In the genomic region with DNA sequence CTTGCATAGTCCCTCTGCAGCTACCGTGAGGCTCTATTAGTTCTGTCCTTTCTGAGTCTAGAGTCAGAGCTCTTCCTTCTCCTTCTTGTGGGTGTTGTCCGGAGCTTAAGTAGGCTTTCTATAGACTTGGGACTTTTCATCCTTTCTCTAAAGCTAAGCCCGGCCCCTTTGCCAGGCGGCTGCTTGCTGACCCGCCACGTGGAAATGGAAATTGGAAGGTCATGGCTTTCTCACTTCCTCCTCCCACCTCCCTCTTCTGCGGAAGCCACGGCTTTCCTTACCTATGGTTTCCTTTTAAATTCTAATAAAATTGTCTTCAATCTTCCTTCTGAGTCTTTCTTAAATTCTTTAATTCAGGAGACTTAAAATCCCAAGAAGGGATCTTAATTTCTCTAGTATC, we compare ENCODE assay signal across 25 mouse cellular contexts.
A peak's percentile ranks its signal among the peaks of the same experiment; 100 is the strongest.
DNase-seq lines count a peak whose midpoint lies in the region; ATAC-seq and TF ChIP-seq lines count a peak whose summit lies in the region.
"Had no signal": no experiment of that assay in that cellular context is flagged by ENCODE, and none has a peak within 500 bp of the region (broad histone marks: within the 10 kb centered on the region; RNA-seq: fewer than 3 reads in every experiment).

No protein-coding gene starts in this region.

- TF ChIP-seq CTCF in layer of hippocampus, adult 2 months (conservative IDR thresholded peaks at IDR 0.05), result no peak

- peak overlapping the region; percentile 32; the same call in 1 of the 2 replicates for H3K27ac ChIP-seq in layer of hippocampus, adult 2 months
- no peak overlapping the region for H3K27ac ChIP-seq in midbrain, embryonic 11.5 days (ENCODE audit: low read depth, low read length)
- H3K27ac ChIP-seq in midbrain, embryonic 15.5 days, result no peak overlapping the region
- H3K27ac ChIP-seq: embryonic facial prominence, embryonic 13.5 days; embryonic facial prominence, embryonic 15.5 days; forebrain, embryonic 12.5 days had no signal

- no peak for ATAC-seq in midbrain, embryonic 11.5 days (ENCODE audit: low FRiP score)
- no peak for ATAC-seq in midbrain, embryonic 15.5 days (replicated peaks)
- ATAC-seq: activated CD4-positive, CD25-positive, alpha-beta regulatory T cell, adult 4 months; forebrain, embryonic 14.5 days; forebrain, embryonic 16.5 days; Patski had no signal

- peaks cover 4% of the 10 kb centered on the region; the same call in 1 of the 2 replicates for H3K4me1 ChIP-seq in midbrain, embryonic 11.5 days (ENCODE audit: control insufficient read depth, insufficient read depth, low read length)
- H3K4me1 ChIP-seq in midbrain, embryonic 15.5 days, result no peaks in the 10 kb centered on the region

- DNase-seq in layer of hippocampus, adult 2 months (ENCODE audit: low spot score in 2 of 2), result no peak
- DNase-seq in layer of hippocampus, adult 9-11 months, result no peak
- peak; percentile 86 for DNase-seq in midbrain, embryonic 11.5 days (ENCODE audit: low spot score, missing footprints)
- peak; percentile 8 for DNase-seq in R1 (ENCODE audit: low read depth, low spot score)
- no peak for DNase-seq in layer of hippocampus, adult 18-20 months (ENCODE audit: low spot score in 2 of 2)
- DNase-seq in thymus, postnatal 0 days (ENCODE audit: low spot score), result no peak
- DNase-seq: adrenal gland, adult 8-10 months; adrenal gland, postnatal 14 days; adrenal gland, postnatal 36 days; cerebellum, adult 11-12 months; cerebellum, adult 2 months; cerebellum, adult 9-10 months; cerebellum, postnatal 10 days; cerebellum, postnatal 36 days had no signal

- H3K9ac ChIP-seq in midbrain, embryonic 11.5 days (ENCODE audit: low read length), result no peak overlapping the region
- H3K9ac ChIP-seq in midbrain, embryonic 15.5 days, result no peak overlapping the region
- H3K9ac ChIP-seq: embryonic facial prominence, embryonic 13.5 days; embryonic facial prominence, embryonic 15.5 days; forebrain, embryonic 12.5 days had no signal

- no peaks in the 10 kb centered on the region for H3K9me3 ChIP-seq in midbrain, embryonic 11.5 days (ENCODE audit: control insufficient read depth, low read length)
- H3K9me3 ChIP-seq in midbrain, embryonic 15.5 days, result no peaks in the 10 kb centered on the region
- H3K9me3 ChIP-seq: embryonic facial prominence, embryonic 13.5 days; embryonic facial prominence, embryonic 15.5 days; forebrain, embryonic 10.5 days; forebrain, embryonic 12.5 days had no signal

- H3K4me2 ChIP-seq in midbrain, embryonic 11.5 days, result no peak overlapping the region
- H3K4me2 ChIP-seq in midbrain, embryonic 15.5 days, result no peak overlapping the region
- H3K4me2 ChIP-seq: embryonic facial prominence, embryonic 13.5 days; embryonic facial prominence, embryonic 15.5 days; forebrain, embryonic 12.5 days had no signal

- no peak overlapping the region for H3K4me3 ChIP-seq in layer of hippocampus, adult 2 months
- no peak overlapping the region for H3K4me3 ChIP-seq in midbrain, embryonic 11.5 days (ENCODE audit: low read depth, low read length)
- H3K4me3 ChIP-seq in midbrain, embryonic 15.5 days, result no peak overlapping the region
- H3K4me3 ChIP-seq: embryonic facial prominence, embryonic 13.5 days; embryonic facial prominence, embryonic 15.5 days; erythroblast, embryonic 14.5 days; forebrain, embryonic 10.5 days; forebrain, embryonic 12.5 days had no signal

- 41% methylated on average over 8 of the region's 8 CpGs for WGBS in midbrain, embryonic 11.5 days
- WGBS in midbrain, embryonic 15.5 days, result 40% methylated on average over 8 of the region's 8 CpGs

- H3K27me3 ChIP-seq in midbrain, embryonic 11.5 days (ENCODE audit: control insufficient read depth, insufficient read depth, low read length), result no peaks in the 10 kb centered on the region
- H3K27me3 ChIP-seq in midbrain, embryonic 15.5 days (replicated peaks), result no peaks in the 10 kb centered on the region
- H3K27me3 ChIP-seq: embryonic facial prominence, embryonic 13.5 days; embryonic facial prominence, embryonic 15.5 days; forebrain, embryonic 12.5 days; Patski had no signal

- no peaks in the 10 kb centered on the region for H3K36me3 ChIP-seq in midbrain, embryonic 11.5 days (ENCODE audit: control insufficient read depth, insufficient read depth, low read length)
- H3K36me3 ChIP-seq in midbrain, embryonic 15.5 days (replicated peaks), result no peaks in the 10 kb centered on the region
- H3K36me3 ChIP-seq: embryonic facial prominence, embryonic 15.5 days; forebrain, embryonic 10.5 days; forebrain, embryonic 12.5 days; G1E had no signal

Comparison
In these comparisons a context has a peak if more than half of its experiments do, and no peak if none do; other contexts are left out.
1. DNase-seq: peak in midbrain, embryonic 11.5 days (single experiment) and R1 (single experiment); none in layer of hippocampus, adult 2 months (0 of 2), layer of hippocampus, adult 9-11 months (single experiment), layer of hippocampus, adult 18-20 months (0 of 2) and thymus, postnatal 0 days (single experiment).